Mouse (Mus musculus): ENCODE measurements around the gene Nup43. TPM values are rescaled to one million over a fixed set of nuclear protein-coding genes. Genes with fewer than 3 reads are reported as not detected.
"Not testable (repeated sequence)": the region's sequence is repeated elsewhere in the genome, so short reads cannot be mapped to it uniquely, and the experiment has no call there.

Gene Nup43
- 1 to 10 TPM; 5.3 to 5.4 TPM for total RNA-seq (2021)

GRCm38 (mm10) chr10:7667342-7667802, at the start of gene Nup43:
Gene Nup43, plus strand, starts transcription at chr10:7667503.
- peak; percentile 84 to 88 for DNase-seq

- not testable (repeated sequence) for DNase-seq
Observed at GRCm38 (mm10) chr10:7617556-7617955, 49.7 kb upstream of the Nup43 start.

- no peak for DNase-seq
Observed at GRCm38 (mm10) chr10:7619821-7620241, 47.5 kb upstream of the Nup43 start.

GRCm38 (mm10) chr10:7620723-7621122, 46.6 kb upstream of the Nup43 start:
- no peak for DNase-seq

- DNase-seq: no peak
Observed at GRCm38 (mm10) chr10:7622378-7622777, 44.9 kb upstream of the Nup43 start.

- DNase-seq: no peak
Observed at GRCm38 (mm10) chr10:7623861-7624518, 43.3 kb upstream of the Nup43 start.

- DNase-seq: no peak
Observed at GRCm38 (mm10) chr10:7629092-7629491, 38.2 kb upstream of the Nup43 start.

- DNase-seq: no peak
Observed at GRCm38 (mm10) chr10:7630286-7630685, 37.0 kb upstream of the Nup43 start.

- DNase-seq: no peak
Observed at GRCm38 (mm10) chr10:7630951-7631720, 36.2 kb upstream of the Nup43 start.

- no peak for DNase-seq
Observed at GRCm38 (mm10) chr10:7640366-7640765, 26.9 kb upstream of the Nup43 start.

- DNase-seq: no peak
Observed at GRCm38 (mm10) chr10:7645911-7646310, 21.4 kb upstream of the Nup43 start.

GRCm38 (mm10) chr10:7649059-7649458, 18.2 kb upstream of the Nup43 start:
- DNase-seq: no peak

GRCm38 (mm10) chr10:7651057-7651456, 16.2 kb upstream of the Nup43 start:
- DNase-seq: no peak

GRCm38 (mm10) chr10:7662471-7663141, 4.7 kb upstream of the Nup43 start:
- no peak for DNase-seq

GRCm38 (mm10) chr10:7663159-7664026, 3.9 kb upstream of the Nup43 start:
- DNase-seq: peak; percentile 93 to 94

GRCm38 (mm10) chr10:7664027-7664526, 3.2 kb upstream of the Nup43 start:
- DNase-seq: no peak

- DNase-seq: no peak
Observed at GRCm38 (mm10) chr10:7664889-7665288, 2.4 kb upstream of the Nup43 start.

- no peak for DNase-seq
Observed at GRCm38 (mm10) chr10:7673673-7674072, 6.4 kb downstream of the Nup43 start.

- peak; percentile 89 for DNase-seq
Observed at GRCm38 (mm10) chr10:7680731-7681301, 13.5 kb downstream of the Nup43 start, which contains the start of the genes Pcmt1 and Lats1. Gene Pcmt1, minus strand, starts transcription at chr10:7681136. Gene Lats1, plus strand, starts transcription at chr10:7681214.

GRCm38 (mm10) chr10:7681343-7682025, 14.2 kb downstream of the Nup43 start:
- peak; percentile 43 to 58 for DNase-seq

- DNase-seq: no peak
Observed at GRCm38 (mm10) chr10:7682249-7682648, 14.9 kb downstream of the Nup43 start.
